Mouse (Mus musculus) retina, postnatal 1 day (tissue): ENCODE results near the gene Zscan2.

Source experiments
- DNase-seq: peaks from one replicate; pipeline ENCODE4 v3.0.0-alpha.2; 2012

Gene Zscan2

DNA sequence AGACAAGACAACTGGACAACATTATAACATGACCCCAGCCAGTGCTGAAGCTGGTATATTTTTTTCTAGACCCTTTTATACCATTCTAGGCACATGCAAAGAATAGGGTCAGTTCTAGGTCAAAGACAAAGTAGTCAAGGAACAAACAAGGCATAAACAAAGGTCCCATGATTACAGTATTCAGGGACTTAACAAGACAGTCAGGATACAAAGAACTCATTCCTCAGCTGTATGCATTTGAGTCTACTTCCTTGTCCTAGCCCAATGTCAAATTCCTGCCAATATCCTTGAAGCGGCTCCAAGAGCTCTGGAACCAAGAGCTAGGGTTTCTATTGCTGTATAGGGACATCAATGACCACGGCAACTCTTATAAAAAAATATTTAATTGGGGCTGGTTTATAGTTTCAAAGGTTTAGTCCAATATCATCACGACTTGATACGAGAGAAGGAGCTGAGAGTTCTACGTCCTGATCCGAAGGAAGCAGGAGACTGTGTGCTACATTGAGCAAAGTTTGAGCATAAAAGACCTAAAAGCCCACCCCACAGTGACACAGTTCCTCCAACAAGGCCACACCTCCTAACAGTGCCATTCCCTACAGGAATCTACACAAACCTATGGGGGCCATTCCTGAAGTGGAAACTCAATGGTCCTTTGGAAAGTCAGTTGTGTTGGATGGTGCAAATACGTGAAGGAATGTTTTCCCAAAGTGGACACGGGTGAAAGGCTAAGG is 16.6 kb upstream of the Zscan2 start:
- DNase-seq: no peak

DNA sequence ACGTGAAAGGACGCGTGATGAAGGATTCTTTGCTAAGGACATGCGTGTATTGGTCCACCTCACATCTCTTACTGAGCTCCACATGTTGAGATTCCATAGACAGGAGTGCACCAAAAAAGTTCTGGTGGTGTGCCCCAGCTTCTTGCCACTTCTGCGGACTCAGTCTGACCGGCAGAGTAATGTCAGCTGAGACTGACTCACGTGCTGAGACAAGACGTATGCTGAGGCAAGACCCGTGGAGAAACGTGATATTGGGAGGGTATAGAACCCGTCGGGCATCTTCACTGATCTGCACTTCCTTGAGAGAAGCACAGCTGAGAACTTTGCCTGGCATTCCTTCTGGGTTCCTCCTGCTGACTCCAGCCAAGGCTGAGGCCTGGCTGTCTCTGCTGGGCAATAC is 16.0 kb upstream of the Zscan2 start:
- DNase-seq: no peak

GRCm38 (mm10) chr7:80845621-80846279 is 15.0 kb upstream of the Zscan2 start:
- no peak for DNase-seq

DNA sequence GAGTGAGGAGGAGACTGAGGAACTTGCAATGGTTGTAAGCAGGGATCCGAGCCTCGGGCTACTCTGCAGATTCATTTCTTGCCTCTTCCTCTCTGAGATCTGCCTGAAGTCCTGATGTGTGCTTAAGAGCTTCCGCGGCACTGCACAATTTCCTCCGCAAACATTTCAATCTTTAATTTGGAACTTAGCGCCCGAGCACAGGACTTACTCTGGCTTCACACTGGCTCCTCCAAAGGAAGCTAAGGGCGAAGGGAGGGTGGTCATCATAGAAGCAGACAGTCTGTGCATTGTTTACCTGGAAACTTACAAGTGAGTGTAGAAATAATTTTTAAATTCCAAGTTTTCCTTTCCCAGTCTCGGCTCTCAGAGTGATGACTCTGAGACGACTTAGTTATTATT is 14.4 kb upstream of the Zscan2 start:
- DNase-seq: no peak

DNA sequence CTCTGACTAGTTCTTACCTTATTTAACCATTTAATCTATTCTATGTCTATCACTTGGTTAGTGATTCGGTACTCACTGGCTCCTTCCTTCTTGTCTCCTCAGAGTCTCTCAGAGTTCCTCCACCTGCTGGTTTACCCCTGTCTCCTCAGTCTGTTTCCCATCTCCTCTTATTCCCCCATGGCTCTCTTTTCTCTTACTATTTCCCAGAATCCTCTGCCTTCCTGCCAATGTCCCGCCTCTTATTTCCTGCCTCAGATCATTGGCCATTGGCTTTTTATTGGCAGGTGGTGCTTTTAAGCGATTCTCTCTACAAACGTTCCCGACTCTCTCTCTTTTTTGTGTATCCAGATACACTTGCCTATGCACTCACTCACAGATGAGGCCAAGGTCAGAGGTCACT is 14.0 kb upstream of the Zscan2 start:
- no peak for DNase-seq

DNA sequence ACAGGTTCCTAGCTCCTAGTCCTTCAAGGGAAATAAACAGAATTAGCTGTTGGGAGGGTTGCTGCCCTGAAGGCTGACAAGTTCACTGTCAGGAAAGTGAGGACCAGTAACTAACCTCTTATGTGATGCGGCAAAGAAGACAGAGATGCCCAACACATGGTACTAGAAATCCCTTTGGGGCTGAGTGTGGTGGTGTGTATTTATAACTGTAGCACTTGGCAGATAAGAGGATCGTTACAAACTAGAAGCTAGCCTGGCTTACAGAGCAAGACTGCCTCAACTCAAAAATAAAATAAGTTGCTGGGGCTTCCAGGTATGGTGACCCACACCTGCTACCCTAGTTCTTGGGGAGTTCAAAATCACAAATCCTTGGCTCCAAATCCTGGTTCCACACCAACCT is 11.5 kb upstream of the Zscan2 start:
- no peak for DNase-seq

DNA sequence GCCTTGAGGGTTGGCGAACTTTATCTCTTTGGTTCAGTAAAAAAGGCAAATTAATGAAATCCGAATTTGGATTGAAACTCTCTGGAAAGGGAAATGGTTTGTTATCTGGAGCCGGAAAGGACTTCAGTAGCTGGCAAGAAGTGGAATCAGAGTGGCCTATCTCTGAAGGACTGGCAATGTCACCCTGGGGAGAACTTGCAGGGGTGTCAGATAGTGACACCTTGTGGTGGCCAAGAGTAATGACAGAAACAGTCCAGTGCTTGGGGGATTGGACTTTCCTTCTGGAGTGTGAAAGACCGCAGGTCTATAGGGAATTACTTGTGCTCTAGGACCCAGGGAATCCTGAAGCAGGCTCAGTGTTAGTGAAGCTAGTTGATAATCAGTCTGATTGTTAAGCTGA is 11.0 kb upstream of the Zscan2 start:
- peak; percentile 88 for DNase-seq

GRCm38 (mm10) chr7:80850520-80850919 is 10.2 kb upstream of the Zscan2 start:
- DNase-seq: no peak

GRCm38 (mm10) chr7:80853218-80853617 is 7.5 kb upstream of the Zscan2 start:
- no peak for DNase-seq

DNA sequence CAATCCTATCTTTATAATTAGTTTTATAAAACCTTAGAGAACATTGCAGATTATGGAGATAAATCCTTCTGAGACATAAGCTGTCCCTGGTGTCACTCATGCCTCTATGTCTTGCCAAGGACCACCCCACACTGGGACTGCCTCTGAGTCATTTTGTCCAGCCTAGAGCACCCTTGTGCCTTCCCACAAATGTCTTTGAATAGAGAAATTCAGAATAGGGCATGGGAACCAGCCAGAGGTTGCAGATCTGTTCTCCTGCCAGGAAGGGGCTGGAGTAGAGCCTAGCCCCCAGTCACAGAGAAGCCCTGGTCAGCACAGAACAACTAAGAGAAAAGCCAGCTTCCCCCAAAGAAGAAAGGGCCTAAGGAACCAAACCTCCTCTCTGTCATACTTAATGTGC is 5.4 kb upstream of the Zscan2 start:
- no peak for DNase-seq

- DNase-seq: peak; percentile 83
These were observed 3.5 kb upstream of the Zscan2 start for GRCm38 (mm10) chr7:80857181-80857580.

DNA sequence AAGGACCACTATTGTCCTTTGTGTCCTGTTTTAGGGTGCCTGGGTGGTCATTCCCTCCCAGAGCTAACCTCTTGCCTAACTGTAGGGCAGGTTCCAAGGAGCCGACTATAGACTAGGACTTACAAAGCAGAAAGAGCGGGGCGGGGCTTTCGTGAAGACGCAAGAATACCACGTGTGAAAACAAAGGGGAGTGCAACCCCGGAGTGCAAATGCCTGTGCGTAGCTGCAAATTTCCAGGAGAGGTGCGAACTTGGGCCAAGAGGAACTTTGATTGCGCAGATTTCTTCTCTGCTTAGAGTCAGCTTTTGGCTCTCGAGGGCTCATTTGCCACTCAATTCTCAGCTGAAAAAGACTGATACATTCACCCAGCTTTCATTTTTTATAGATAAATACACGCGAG is 493 bp upstream of the Zscan2 start:
- DNase-seq: peak; percentile 75

DNA sequence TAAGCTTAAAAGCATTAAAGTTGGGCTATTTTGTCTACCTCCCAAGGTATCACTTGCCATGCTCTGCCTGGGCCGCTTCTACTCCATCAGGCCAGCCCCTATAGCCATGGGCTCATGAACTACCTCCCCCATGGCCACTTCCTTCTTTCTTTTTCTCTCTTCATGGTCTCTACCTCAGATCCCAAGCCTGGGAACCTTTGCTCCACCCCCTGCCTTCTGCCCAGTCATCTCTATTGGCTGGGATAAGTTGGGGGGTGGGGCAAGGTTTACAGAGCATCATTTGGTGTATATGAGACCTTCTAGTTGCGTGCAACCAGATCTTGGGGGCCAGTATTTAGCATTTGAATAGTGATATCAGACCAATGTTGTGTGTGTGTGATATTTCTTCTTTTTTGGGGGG is 1.8 kb downstream of the Zscan2 start:
- DNase-seq: peak; percentile 30

DNA sequence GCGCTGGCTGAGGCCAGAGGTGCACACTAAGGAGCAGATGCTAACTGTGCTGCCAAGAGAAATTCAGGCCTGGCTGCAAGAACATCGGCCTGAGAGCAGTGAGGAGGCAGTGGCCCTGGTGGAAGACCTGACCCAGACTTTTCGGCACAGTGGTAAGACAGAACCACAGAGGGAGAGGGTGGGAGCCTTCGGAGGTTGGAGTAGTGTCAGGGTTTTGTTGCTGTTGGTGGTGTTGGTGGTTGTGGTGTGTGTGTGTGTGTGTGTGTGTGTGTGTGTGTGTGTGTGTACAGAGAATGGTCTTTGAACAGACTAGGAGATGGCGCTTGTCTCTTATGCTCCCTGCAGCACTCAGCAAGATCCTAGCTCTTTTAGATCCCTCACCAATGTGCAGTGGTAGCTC is 2.8 kb downstream of the Zscan2 start:
- DNase-seq: no peak

GRCm38 (mm10) chr7:80864151-80864550 is 3.4 kb downstream of the Zscan2 start:
- DNase-seq: no peak

DNA sequence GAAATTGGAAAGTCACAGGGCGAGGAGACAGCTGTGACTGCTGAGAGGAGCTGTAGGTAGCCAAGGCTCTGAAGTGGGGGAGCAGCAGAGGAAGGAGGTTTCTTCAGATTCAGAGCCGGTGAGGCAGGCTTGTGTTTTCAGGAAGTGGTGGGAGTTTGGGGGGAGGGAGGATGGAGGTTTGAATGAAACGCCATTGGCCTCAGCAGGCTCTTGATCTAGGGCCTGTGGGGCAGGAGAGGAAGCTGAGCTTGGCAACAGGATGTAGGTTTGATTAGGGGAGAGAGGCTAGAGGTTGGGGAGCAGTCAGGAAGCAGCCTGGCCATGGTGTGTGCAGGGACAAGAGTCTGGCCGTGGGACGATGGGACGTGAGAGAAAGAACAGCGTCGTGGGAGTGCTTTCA is 4.1 kb downstream of the Zscan2 start:
- DNase-seq: no peak

DNA sequence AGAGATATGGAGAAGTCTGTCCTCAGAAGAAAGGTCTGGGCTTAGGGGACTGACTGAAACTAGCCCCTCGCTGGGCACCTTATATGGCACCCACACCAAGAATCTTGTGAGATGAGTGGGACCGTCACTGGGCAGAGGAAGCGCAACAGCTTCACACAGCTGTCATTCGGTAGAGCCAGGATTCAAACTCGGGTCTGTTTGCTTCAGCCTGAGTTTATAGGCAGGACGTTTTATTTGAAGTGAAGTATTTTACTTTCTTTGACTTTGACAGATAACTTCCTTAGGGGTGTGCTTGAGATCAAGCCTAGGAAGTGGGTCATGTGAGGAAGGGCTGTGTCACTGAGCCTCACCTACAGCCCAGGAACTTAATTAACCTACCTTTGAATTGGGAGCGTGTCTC is 4.8 kb downstream of the Zscan2 start:
- DNase-seq: no peak

GRCm38 (mm10) chr7:80866514-80867147 is 5.9 kb downstream of the Zscan2 start:
- no peak for DNase-seq

GRCm38 (mm10) chr7:80868686-80869085 is 8.0 kb downstream of the Zscan2 start:
- no peak for DNase-seq

DNA sequence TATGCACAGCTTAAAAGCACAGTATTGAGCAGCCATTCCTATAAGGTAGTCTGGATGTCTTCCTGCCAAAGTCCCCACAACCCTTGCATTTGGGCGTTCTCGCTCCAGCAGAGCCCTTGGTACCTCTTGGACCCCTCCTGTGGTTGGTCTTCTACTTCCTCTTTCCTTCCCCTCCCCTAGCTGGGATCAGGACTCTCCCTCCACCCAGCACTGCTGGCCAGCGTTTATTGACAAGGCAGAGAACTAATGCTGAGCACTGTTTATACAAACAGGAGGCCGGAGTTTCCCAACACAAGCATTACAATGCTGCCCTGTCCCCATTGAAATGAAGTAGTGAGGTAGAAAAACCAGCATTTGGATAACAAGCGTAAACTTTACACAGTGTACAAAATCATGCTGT is 12.3 kb downstream of the Zscan2 start:
- DNase-seq: no peak

DNA sequence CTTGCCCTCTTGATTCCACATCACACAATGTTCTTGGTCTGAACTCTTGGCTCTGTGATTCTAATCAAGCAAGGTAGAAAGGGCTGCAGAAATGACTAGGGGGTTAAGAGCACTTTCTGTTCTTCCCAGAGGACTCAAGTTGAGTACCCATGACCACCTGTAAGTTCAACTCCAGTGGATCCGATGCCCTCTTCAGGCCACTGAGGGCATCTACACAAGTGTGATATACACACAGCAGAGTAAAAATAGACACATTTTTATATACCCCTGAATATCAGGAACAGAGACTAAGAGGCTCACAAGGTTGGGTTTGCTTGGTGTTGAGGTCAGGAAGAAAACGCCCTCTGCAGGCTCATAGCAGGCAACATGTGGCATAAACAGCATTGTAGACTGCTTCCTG is 12.9 kb downstream of the Zscan2 start:
- no peak for DNase-seq

GRCm38 (mm10) chr7:80875727-80876126 is 15.0 kb downstream of the Zscan2 start:
- DNase-seq: no peak

- DNase-seq: peak; percentile 90
These were observed 22.2 kb downstream of the Zscan2 start for GRCm38 (mm10) chr7:80882830-80883505.

GRCm38 (mm10) chr7:80885666-80886065 is 24.9 kb downstream of the Zscan2 start:
- no peak for DNase-seq
